Mouse (Mus musculus): ENCODE measurements at regions not wholly inside any gene's neighbourhood (a gene's known extent, or its start where the extent isn't known, plus 50 kb on each side); places are given as distances from the start of the nearest gene placed in this dataset.
A peak's percentile ranks its signal among the peaks of the same experiment; 100 is the strongest.
"Not testable (repeated sequence)": the region's sequence is repeated elsewhere in the genome, so short reads cannot be mapped to it uniquely, and the experiment has no call there.

DNA sequence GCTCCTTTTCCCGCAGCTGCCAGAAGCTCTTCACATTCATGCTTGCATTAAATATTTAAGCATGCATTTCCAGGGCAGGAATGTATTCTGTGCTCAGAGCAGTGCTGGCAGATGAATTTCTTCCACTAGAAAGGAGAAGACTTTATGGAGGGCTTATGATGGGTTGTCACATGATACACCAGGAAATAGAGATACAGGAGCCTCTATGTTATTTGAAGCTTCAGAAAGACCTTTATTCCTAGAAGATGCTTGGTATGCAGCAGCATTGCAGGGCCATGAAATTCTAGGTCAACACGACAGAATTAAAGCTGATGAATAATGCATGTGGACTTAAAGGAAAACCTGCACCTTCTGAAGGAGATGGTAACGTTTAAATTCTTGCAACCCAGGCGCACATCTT lies 212.1 kb downstream of the Adgrg6 start:
- no peak for DNase-seq (ENCODE audit: low spot score)

- DNase-seq (ENCODE audit: low spot score), result no peak
These were observed 212.8 kb downstream of the Adgrg6 start for GRCm38 (mm10) chr10:14332688-14333117.

DNA sequence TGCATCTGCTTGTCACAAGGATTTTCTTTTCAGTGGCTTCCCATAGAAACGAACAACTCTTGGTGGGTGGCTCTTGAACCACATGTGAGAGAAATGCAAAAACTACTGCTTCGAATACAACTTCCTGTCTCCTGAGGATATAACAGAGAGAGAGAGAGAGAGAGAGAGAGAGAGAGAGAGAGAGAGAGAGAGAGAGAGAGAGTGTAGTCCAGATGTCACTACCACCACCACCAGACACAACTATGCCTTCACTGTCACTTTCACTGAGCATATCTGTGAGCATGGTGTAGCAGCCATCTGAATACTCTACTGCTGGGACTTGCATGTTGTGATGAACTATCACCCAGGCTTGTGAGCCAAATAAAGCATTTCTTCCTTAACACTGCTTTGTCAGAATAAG lies 216.6 kb downstream of the Adgrg6 start:
- no peak for DNase-seq (ENCODE audit: low spot score)

- no peak for DNase-seq (ENCODE audit: low spot score)
These were observed 219.2 kb downstream of the Adgrg6 start for GRCm38 (mm10) chr10:14326229-14326628.

DNA sequence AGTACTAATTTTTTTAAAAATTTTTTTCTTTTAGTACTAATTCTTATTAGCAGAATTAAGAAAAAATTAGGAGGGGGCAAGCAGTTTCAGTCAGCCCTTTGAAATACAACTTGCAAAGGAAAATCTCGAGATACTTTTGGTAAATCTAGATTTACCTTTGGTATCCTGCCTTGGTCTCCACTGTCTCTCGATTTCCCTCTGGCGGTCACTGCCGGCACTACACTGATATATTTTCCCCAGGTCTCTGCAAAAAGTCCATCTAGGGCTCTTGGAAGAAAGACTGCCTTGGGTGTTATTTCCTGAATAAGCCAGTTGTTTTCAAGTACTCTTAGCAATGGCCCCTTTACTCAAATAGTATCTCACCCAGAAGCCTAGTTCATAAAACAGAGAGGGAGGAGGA lies 224.0 kb downstream of the Adgrg6 start:
- DNase-seq (ENCODE audit: low spot score), result peak; percentile 46

GRCm38 (mm10) chr10:14315232-14315631 lies 230.2 kb downstream of the Adgrg6 start:
- DNase-seq (ENCODE audit: low spot score), result no peak

- no peak for DNase-seq (ENCODE audit: low spot score)
These were observed 230.9 kb downstream of the Adgrg6 start for GRCm38 (mm10) chr10:14314607-14315006.

GRCm38 (mm10) chr10:14314004-14314581 lies 231.4 kb downstream of the Adgrg6 start:
- DNase-seq (ENCODE audit: low spot score), result no peak

DNA sequence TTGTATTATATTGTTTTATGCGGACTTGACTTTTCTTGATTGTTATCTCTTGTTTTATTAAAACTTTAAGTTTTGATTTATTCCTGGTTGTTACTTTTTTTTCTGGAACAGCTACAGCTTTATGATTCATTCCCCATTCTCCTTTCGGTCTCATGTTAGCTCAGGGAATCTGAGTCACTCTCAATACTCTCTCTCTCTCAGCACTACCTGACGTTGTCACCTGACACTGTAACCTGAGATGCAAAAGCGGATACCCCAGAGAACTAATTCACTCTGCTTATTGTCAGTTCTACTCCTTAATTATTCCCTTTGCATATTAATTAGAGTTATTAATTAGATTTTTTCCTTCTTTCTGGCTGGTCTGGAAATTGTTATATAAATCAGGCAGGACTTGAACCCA lies 232.5 kb downstream of the Adgrg6 start:
- DNase-seq (ENCODE audit: low spot score), result no peak

DNA sequence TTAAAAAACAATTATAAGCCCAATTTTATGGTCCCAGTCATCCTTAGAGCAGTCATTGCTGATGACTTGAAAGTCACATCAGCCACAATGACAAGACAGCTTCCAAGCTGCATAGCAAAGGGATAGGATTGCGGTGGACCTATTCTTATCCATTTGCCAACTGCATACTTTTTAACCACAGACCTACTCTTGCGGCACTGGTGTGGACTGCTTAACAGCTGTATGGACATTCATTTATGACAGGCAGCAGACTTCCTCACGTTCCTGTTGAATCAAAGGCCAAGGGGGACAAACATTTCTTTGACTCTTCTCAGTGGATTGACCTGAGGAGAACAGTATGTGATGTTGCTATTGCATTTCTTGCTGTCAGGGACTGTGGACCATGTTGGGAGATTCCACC lies 233.5 kb downstream of the Adgrg6 start:
- DNase-seq (ENCODE audit: low spot score), result no peak

DNA sequence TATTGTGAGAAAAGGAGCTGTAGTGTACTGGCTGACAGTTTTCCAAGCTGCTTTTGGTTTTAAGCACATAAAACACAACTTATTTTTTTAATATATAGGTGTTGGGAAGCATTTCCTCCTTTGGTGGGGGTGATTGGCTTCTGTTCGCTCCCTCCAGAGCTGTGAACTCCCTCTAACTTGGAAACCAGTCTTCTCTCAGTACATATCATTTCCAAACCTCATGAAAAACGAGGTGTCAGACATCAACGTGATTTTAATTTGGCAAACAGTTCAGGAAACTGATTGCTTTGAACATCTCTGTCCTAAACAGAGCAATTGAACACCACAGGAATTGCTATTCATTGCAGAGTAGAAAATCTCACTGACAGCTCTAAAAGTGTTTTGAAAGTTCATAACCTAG lies 238.6 kb downstream of the Adgrg6 start:
- no peak for DNase-seq (ENCODE audit: low spot score)

DNA sequence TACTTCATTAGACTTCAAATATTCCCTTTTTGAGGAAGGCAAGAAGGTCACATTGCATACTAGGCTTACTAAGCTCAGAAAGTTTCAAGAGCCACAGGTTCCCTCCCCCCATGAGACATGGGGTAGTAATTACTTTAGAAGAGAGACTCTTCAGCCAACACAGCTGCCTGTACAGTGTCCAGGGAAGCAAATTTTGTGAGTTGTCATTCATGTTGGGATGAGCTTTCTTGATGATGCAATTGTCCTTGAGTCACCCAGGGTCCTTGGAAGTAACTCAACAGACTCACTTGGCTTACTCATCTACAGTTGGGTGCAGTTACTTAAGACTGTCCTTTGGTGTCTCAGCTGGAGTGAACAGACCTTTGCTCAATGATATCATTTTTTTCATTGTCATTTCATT lies 242.0 kb downstream of the Adgrg6 start:
- DNase-seq (ENCODE audit: low spot score), result no peak

DNA sequence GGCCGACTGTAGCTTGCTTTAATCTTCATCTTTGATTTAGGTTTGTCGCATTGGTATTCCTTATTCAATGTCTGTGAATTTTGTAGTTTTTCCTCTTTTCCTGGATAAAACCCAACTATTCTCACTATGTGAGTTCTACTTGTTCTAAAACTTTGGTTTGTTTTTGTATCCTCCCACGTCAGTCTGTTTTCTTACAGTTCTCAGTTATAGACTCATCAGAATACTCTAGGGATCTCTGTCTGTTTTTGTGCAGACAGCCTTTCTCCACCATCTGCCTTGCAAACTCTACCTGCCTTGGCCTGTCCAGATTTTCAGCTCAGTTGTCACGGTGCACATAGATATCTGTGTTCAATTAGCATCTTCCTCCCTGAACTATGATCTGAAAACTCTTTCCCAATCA lies 249.3 kb downstream of the Adgrg6 start:
- DNase-seq (ENCODE audit: low spot score), result no peak

- not testable (repeated sequence) for DNase-seq (ENCODE audit: low spot score)
These were observed 252.8 kb downstream of the Adgrg6 start for GRCm38 (mm10) chr10:14292701-14293100.

GRCm38 (mm10) chr10:14287551-14287950 lies 257.9 kb downstream of the Adgrg6 start:
- no peak for DNase-seq (ENCODE audit: low spot score)

- no peak for DNase-seq (ENCODE audit: low spot score)
These were observed 268.8 kb downstream of the Adgrg6 start for GRCm38 (mm10) chr10:14276631-14277030.

DNA sequence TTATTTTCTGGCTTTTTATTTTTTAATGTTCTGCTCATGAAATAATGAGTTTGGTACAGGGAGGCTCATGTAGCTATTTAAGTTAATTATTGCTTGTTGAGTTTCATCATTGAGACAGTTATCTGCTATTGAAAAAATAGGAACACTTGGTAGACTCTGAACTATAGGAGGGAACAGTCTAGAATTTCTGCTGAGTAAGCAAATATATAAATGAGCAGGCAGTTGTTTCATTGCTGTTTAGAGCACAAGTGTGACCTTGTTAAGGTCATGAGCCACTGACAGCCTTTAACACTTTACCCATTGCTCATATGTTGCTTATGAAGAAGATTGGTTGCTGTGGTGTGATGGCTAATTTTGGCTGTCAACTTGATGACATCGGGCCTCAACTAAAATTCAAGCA lies 270.0 kb downstream of the Adgrg6 start:
- no peak for DNase-seq (ENCODE audit: low spot score)

DNA sequence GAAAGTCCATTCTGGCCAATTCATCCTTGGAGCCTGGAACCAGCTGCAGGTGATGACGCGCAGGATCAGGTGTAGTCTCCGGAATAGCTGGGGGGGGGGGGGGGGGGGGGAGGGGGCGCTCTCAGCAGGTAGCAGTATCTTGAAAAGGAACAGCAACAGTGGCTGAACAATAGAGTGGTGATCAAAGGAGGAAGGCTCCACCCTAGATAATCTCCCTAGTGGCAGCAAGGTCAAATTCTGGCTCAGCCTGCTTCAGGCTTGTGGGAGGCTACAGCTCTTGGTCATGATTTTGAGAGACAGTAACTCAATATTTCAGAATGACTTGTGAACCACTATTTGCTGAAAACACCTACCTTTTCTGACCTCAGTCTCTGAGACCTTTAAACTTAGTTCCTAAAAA lies 275.5 kb downstream of the Adgrg6 start:
- DNase-seq (ENCODE audit: low spot score), result no peak

DNA sequence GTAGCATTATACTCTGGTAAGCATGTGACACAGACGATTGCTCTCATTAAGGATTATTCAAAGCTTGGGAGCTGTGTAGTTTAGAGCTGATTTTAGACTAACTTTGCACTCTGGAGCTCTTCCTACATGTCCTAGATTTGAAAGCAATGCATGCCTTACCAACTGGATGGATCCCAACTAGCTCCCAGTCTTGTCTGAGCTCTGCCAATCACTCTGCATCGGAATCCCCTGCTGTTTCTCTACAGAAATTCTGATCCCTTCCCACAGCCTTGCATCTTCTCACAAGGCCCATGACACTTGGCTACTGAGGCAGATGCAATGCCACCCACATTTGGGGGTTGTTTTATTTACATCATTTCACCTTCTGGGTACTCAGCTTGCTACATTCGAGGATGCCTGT lies 277.8 kb downstream of the Adgrg6 start:
- no peak for DNase-seq (ENCODE audit: low spot score)

- no peak for DNase-seq (ENCODE audit: low spot score)
These were observed 273.8 kb downstream of the Hivep2 start for GRCm38 (mm10) chr10:14239670-14240069.

DNA sequence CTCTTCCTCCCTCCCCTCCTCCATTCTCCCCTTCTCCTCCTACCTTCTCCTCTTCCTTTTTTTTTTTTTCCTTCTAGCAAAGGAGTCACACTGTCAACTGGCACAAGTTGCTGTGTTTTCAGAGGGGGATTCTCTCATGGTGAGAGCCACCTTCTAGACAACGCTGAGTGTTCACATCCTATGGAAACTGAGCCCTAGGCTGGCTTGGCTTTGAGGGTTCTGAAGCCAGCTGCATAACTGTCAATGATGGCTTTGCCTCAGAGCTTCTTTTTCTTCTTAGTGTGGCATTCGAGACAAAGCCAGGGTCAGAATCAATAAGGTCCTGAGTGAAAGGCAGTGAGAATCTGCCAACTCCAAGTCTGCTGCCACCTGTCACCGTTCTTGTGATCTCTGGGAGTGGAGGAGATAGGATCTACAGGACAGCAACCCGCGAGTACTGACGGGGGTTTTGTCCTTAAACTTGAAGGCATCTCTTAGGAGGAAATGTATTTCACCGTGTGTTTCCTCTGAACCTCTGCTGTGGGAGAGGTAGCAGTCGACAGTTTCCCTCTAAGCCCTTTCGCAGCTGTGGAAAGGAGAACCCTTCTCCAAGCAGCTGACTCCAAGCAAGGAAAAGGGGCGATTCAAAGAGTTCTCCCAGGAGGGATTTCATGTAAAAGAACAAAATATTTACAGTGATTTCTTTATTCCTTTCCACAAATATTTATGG lies 269.2 kb downstream of the Hivep2 start:
- no peak for DNase-seq (ENCODE audit: low spot score)

DNA sequence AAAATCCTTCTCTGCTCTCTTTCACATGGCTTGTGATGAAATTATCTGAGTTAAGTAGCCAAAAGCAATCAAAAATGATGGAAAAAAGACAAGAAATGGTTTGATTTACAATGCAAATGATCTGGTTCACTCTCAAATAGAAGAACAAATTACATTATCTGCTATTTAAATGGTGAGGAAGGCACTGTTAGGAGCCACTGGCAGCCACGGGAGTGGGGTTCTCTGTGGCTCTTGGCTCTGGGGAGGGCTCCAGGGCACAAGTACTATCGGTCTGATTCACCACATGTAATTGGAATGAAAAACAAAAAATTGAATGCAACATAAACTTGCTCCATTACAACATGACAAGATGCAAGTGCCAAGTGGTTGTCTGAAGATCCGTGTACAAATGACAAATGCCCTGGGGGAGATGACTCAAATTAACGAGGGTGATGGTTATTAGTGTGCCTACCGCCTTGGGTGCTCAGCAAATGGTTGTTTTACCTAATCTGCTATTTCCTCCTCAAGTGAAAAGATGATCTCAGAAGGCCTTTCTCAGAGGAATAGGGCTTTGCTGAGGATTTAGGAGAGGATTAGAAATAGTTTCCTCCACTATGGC lies 268.2 kb downstream of the Hivep2 start:
- DNase-seq (ENCODE audit: low spot score), result no peak

- DNase-seq (ENCODE audit: low spot score), result no peak
These were observed 267.5 kb downstream of the Hivep2 start for GRCm38 (mm10) chr10:14233335-14233734.

Data from urinary bladder, adult 2 months (tissue).